Mouse (Mus musculus) frontal cortex, postnatal 36 days (tissue): Measurements from ENCODE around the gene Vipr2.

Source experiments
- DNase-seq, 2 experiments: peaks; one replicate each; pipeline ENCODE4 v3.0.0; 2022; ENCODE audit warnings: low spot score in 2 of 2

Gene Vipr2

DNA sequence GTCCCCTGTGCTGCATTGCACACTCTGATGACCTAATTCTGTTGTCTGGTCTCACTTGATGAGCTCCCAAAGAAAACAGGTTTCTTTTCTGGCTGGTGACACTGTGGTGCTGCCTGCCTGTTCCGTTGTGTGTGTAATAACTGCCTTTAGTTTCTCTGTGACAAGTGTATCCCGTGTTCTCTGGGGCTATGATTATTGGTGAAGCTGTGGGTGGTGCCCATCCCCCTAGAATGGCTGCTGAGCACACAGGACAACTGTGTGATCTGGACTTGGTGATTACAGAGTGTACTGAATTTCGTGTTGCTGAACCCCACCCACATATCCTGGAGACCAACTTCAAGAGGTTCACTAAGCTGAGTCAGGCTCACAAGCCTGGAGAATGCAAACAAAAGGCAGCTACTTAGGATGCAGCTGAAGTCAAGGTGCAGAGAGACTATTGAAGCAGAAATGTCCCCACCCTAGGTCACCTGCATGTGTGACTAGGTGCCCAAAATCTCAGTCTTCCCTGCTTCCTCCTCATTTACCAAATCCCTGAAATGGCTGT, 18.9 kb downstream of the Vipr2 start:
- DNase-seq: no peak

DNA sequence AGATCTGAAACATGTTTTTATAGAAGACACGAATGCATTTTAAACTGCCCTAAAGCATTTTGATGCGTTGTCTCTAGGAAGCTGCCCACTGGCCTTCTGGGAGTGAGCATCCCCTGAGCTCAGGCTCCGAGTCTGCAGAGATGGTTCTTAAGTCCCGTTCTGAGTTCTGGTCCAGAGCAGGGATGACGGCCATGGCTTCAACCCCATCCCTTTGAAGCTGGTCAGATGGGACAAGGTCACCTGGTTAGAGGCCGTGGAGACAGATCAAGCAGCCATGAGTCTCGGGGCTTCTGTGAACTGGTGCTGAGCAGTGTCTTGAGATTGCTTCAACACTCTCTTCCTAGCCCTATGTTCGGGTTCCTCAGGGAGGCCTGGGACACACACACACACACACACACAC, 19.6 kb downstream of the Vipr2 start:
- no peak for DNase-seq

DNA sequence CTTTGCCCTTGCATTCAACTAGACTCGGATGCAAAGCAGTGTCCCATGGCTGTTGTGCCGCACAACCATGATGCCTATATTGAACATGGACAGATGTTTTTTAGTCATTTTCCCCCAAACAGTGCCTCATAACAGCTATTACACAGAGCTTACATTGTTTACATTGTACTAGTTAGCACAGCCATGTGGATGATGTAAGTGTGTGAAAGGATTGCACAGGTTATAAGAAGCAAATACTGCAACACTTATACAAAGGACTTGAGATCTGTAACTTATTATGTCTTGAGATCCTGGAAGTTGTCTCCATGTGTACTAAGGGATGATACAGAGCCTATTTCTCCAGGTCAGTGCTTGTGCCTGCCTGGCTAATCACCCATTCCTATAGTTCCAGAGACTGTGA, 24.4 kb downstream of the Vipr2 start:
- DNase-seq: no peak

DNA sequence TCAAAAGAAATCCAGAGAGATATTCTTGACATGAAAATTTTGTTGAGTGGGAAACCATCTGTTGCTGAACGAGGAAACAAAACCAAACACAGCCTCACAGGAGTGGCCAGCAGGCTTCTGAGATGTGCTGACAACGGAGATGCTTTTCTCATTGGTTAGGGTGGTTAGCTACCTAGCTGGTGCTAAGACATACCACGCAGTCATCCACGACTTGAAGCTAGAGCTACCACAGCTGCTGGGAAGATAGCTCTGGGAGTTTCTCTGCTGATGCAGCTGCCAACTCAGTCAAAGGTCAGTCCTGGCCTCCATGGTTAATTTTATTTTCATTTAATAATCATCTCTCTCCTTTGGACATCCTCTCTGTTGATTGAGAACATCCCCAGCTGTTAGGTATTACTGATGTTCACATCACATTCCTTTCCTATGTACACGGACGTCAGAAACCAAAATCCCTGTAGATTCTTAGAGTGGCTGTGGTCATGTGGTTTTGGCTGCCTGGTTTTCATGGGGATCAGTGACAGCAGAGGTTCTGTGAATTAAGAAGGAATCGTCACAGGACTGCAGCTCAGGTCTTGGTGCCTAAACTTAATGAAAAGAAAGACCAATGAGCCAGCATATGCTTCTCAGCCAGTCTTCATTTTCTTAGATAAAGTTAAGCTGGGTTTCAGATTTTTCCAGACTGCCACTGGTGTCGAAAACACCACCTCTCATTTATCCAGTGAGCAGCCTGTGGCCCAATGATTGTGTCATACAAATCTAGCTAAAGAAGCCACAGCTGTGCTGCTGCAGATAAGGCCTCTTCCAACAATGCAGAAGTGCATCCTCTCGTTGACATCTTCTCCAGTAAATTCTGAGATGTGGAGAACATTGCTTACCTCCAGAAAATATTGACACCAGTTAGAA, 32.2 kb downstream of the Vipr2 start:
- peak; percentile 2 to 27 for DNase-seq

DNA sequence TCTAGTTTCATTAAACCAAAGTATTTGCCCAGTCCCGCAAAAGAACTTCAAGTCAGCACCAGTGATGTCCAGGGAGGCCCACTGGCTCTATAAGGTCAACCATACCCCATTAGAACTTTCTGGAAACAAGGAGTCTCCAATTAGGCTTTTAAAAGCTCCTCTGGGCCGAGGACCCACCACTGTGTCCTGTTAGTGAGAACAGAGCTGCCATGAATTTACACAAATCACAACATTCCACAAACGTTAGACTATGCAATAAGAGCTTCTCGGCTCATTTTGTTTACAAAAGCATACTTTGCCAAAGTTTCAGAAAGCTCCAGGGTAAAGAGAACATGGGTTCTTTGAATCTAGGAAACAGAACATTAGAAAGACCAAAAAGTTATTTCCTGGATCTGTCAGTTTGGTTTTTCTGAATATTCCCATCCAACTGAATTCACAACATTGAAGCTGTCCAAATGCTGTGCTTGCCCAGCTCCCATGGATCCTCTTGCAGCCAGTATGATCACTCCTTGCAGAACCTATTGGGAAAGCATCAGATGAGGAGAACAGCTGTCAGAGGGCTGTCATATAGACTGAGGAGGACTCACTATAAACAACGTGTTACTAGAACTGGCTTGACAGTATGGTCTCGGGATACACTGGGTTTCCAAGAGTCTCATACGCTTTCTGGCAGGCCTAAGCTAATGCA, 33.6 kb downstream of the Vipr2 start:
- no peak for DNase-seq

DNA sequence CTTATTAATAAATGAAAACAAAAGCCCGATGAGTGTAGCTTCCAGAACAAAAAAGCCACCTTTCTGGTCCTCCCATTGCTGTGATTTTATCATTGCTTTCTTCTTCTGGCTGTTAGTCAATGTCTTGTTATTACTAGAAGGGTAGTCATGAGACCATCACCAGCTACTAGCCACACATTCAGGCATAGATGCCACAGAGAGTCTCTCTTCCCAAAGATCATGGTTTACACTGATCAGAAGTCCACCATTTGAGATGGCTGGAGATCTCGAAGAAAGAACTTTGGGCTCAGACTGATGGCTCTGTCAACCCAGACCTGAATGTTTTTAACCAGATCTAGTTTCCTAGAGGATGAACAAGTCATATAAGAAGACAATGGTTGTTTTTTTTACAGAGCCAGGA, 38.3 kb downstream of the Vipr2 start:
- DNase-seq: no peak

DNA sequence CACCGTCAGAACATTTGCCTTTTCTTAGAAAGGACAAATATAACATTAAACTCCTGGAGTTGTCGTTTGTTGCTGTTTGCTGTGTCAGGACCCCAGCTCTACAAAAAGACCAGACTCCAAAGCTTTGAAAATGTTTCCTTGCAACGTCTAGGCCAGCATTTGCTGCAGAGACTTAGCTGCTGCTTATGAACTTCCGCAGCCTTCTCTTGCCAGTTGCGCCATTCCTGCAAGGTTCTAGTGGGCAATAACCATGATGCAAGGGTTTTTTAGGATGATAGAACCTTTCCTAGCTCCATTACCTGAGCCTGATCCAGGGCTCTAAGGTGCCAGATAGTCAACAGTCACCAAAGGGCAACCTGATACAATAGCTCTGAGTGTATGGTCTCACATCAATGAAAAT, 38.9 kb downstream of the Vipr2 start:
- no peak for DNase-seq

DNA sequence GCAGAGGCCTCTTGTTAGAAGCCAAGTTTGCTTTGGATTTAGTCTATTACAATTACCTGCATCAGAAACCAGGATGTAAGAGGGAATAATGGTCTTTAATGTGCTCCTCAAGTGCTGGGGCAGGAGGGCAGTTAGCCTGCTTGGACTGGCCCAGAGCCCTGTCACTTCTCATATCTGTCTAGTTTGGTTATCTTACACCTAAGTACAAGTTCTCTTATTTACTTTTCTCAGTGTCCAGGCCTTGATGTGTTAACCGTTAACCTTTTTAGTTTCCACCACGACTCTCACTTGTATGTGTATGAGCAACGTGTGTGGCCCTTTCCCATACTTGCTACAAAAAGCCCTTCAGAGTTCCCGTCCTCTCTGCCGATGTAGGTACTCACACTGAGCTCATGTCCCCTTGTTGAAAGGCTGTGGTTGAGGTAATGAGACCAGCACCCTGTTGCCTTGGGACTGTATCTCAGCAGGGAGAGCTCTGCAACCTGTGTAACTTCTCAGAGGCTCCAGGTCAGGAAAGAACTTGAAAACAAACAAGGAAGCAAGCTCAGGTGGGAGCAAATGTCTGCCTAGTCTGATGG, 39.9 kb downstream of the Vipr2 start:
- no peak for DNase-seq

DNA sequence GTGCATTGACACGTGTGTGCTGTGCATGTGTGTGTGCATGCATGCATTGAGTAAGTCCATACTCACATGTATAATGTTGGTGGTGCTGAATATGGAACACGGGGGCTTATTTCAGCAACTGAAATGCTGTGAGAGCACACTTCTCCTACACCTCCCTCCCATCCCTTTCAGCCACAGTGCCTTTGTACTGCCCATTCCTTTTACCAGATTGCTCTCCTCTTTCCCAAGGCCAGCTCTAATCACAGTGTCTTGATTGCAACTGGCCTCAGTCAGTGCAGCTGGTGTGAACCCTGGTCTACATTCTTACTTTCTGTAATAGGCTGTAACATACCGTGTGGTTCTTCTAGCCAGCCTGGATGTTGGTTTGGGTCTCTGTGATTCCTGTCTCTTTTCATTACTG, 41.5 kb downstream of the Vipr2 start:
- DNase-seq: no peak

DNA sequence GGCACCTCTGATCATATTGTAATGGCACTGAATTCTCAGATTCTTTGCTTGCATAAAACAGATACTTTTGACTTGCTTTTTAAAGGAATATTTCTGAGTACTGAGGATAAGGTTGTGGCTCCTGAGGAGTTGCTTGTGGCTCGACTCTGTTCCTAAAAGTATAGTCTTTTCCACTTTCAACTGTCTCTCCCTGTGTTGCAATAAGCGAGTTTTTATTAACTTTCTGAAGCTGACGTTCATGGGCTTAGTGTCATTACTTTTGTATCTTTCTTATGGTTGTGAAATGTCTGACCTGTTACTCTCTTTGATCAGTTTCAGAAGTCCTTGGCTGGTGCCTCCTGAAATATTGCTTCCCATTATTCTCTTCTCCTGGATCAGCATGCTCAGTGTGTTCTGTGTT, 46.3 kb downstream of the Vipr2 start:
- DNase-seq: no peak

DNA sequence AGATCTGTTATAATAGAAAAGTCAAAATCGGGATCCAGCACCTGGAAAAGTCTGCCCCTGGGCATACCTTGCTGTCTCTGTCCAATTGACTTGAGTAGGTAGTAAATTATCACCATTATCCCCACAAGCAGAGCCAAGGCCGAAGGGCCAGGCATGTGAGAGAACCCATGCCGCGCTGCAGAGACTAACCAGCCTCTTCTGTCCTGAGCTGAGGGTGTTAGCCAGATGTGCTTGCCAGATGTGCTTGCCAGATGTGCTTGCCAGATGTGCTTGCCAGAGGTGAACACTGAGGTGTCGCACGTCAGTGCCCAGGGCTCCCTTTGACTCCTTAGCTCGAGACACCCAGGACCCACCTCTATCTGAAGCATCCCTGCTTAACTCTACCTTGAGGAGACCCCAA, 53.4 kb downstream of the Vipr2 start:
- no peak for DNase-seq

DNA sequence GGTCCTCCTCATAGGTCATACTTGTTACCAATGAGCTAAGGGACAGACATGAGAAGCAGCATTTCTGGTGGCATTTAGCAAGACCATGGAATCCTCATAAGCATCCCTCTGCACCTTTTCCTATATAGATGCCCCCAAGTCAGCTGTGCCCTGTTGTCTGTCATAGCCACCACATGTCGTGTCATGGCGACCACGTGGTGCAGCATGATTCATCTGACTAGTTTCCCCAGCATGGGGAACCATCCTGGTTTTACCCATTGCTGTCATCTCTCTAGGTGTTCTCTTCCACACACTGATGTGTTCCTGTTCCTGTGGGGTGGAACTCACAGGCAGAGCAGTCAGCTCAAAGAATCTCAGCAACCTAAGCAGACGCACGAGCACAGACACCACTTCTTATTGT, 55.4 kb downstream of the Vipr2 start:
- DNase-seq: no peak

DNA sequence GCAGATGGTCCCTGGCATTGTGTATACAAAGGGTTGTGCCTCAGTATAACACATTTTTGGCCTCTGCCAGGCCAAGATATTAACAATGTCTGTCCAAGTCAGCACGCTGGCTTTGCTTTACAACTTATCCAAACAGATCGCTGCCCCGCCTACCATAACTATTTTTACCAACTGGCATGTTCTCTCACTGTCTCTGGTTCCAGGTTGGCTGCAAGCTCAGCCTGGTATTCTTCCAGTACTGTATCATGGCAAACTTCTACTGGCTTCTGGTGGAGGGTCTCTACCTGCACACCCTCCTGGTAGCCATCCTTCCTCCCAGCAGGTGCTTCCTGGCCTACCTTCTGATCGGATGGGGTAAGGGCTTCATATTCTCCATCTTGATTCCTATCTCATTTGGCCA, 58.4 kb downstream of the Vipr2 start:
- DNase-seq: peak in 1 of 2 experiments; percentile 21

DNA sequence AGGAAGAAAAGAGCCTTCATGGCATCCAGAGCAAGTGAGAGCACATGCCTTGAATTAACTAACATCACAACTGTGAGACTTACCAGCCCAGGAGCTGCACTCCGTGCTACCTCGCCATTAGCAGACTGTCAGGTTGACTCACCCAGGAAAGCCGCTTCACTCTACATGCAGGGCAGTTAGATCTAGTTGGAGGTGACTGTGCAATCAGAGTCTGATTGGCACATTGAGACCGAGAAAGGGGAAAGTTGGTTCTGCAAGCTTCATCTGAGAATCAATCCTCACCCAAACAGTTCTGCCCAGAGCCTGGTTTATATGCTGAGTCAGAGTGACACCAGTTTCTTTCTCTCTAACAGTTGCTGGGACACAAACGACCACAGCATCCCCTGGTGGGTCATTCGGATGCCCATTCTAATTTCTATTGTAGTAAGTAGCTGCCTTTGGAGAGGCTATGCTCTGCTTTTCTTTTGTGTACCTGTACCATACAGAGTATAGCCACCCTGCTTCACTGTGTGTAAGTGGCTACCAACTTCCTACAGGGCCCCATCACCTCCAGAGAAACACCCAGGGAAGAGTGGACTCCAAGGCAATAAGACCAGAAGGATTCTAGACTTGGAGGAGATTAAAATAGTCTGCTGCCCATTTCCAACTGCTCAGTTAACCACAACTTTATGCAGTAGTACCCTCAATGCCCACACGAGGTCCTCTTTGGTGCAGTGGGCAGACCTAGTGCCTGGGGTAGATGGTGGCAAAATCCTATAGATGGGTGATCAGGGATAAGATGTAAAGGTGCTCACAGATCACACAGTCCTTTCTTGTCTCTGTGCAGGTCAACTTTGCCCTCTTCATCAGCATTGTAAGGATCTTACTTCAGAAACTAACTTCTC, 61.0 kb downstream of the Vipr2 start:
- no peak for DNase-seq

DNA sequence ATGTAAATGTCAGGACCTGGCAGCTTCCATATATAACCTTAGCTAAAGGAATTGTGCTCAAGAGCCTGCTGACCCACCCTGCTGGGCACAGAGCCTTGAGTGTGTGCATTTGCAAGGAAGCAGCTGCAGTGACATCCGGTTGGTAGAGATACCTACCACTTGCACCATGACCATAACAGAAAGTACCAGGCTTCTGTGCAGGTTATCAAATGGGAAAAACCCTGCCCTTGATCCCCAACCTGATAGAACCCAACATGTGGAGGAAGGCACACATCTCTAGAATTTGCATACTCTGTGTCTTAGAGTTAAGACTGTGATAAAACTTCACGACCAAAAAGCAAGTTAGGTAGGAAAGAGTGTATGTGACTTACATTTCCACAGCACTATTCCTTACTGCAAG, 63.1 kb downstream of the Vipr2 start:
- DNase-seq: no peak

DNA sequence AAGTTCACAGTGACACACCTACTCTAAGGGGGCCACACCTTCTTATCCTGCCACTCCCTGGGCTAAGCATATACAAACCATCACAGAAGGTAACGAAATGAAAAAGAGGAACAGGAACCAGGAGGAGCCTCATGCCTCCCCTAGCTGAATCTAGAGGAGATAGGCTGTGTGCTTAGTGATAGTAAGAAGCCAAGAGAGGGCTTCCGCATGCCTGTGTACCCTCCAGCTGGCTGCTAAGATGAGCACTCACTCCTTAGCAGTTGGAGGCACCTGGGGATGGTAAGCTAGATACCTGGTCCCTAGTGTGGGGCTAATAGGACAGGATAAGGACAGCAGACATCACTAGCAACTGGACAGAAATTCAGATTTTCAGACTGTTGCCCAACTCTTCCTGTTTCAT, 64.3 kb downstream of the Vipr2 start:
- DNase-seq: no peak

DNA sequence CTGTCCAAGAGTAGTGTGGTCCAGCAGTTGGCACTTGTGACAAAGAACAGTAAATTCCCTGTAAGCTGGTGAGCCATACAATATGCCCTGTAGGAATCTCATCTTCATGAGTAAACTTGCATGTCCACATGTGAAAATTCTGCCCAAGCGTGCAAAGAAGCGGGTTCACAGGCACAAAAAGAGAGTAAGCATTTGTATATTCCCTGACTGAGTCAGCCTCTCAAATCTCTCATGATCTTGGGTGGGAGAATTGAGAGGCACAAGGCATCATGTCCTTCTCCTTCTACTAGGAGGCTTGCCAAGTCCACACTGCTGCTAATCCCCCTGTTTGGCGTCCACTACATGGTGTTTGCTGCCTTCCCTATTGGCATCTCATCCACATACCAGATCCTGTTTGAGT, 64.9 kb downstream of the Vipr2 start:
- DNase-seq: no peak

DNA sequence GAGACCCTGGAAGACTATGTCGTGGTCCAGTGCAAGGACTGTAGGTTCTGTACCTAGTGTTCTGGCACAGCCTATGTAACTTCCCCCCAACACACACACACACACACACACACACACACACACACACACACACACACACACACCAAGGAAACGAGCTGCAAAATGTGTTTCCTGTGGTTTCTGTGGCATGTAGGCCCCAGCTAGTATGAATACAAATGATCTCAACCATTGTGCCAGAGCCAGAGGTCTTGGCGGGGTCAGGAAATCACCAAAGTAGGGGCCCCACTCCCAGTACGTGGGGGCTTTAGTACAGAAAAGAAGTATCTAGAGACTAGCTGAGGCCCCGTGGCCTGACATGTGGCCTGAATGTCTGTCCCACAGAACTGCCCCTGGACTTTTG, 67.7 kb downstream of the Vipr2 start:
- DNase-seq: no peak

DNA sequence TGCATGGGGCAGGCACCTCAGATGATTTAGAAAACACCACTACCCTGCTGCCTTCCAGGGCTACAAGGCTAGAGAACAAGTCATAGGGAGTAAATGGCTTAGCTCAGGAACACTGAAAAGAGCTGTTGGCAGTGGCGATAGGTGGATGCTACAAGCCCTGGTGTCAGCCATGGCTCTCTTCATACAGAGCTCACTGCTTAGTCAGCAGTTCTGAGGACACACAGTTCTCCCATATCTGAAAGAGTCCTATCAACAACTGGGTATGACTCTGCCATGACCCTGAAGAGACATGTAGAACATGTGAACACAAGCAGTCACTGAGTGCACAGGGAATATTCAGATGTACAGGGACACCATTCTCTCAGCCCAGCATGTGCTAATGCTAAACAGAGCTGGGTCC, 68.2 kb downstream of the Vipr2 start:
- no peak for DNase-seq

DNA sequence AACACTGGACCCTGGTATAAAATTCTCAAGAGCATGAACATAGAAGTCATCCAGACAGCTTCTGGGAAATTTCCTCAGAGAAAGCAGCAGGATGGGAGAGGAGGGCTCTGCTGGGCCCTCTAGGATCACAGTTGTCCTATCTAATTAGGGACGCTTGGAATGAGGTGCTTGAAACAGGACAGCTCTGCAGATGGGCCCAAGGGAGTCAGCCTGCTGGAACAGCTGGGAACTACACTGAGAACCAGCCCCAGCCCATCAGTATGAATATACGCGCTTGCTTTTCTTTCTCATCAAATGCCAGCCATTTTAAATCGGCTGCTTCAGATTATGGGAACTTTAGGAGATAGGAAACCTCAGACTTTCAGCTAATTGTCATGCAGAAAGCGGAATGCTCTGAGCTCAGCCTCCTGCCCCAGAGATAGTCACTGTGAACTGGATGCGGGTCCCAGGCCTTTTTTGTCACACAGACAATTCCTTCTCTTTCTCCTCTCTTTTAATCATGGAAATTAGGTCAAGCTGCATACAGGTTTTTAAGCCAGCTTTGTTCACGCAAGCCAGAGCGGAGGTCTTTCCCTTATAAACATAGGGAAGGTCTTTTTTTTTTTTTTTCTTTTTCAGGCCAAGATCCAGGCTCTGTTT, 69.6 kb downstream of the Vipr2 start:
- DNase-seq: no peak

DNA sequence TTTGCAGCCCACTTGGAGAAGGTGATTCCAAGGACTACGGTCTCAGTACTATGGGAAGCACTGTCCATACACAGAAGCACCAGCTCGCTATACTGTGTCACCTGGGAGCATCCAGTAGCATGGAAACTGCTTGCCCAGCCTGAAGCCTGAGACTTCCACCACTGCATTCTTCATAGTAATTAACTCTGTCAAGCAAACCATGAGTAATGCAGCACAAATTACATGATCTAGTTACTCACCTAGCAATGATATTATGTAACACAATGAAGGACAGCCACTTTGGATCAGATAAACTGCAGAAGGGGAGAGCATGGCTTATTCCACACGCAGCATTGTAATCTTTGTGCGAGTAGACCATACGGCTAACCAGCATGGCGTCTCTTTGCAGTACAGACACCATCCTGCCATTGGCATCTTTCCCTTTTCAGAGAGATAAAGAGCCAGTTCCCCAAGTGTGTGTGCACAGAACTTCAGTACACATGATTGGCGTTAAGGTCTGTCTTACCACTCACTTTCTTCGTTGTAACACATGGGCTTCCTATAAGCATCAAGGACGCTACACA, 75.4 kb downstream of the Vipr2 start:
- DNase-seq: no peak
